In genomic region chr11:118573569-118573968, GRCm38 (mm10) we compare ENCODE assay signal across 8 mouse cellular contexts.
A peak's percentile ranks its signal among the peaks of the same experiment; 100 is the strongest.
DNase-seq lines count a peak whose midpoint lies in the region; ATAC-seq and TF ChIP-seq lines count a peak whose summit lies in the region.

No protein-coding gene starts in this region.

- intact Hi-C loops in left cerebral cortex, postnatal 4 days (cut with DNase I): loop anchor here (10.0 kb wide), 1 partner anchor 401 kb away; no protein-coding TSS in a partner anchor

- no peaks in the 10 kb centered on the region for H3K4me1 ChIP-seq in lung, adult 2 months (ENCODE audit: control insufficient read depth, insufficient read depth, low read length)

- DNase-seq in lung, adult 2 months: peak; percentile 28
- no peak for DNase-seq in lung, postnatal 25 days (ENCODE audit: low spot score)
- DNase-seq in T-cell, adult 2 months (ENCODE audit: low spot score): peak; percentile 5
- peak; percentile 76 for DNase-seq in cerebellum, adult 9-10 months
- peak; percentile 58 for DNase-seq in forelimb bud, embryonic 11.5 days (ENCODE audit: low read depth, low spot score)
- peak; percentile 85 for DNase-seq in left cerebral cortex, postnatal 4 days
- peak; percentile 87 for DNase-seq in retina, embryonic 14.5 days (ENCODE audit: low spot score)

- no peak overlapping the region for H3K4me3 ChIP-seq in lung, adult 2 months (replicated peaks; ENCODE audit: extremely low read depth, low read depth, low read length)

- TF ChIP-seq POLR2A in lung, adult 2 months (IDR thresholded peaks at IDR 0.05; ENCODE audit: borderline replicate concordance, extremely low read depth, low read depth, low read length): no peak

- no peak; the same call in 1 of the 2 replicates for ATAC-seq in granulocyte monocyte progenitor cell, adult 5-6 weeks (replicated peaks; ENCODE audit: poor library complexity, severe bottlenecking)

- 0% methylated on average over 3 of the region's 3 CpGs for WGBS in lung, adult 2 months

- TF ChIP-seq CTCF in lung, adult 2 months (IDR thresholded peaks at IDR 0.05; ENCODE audit: insufficient read depth, low read length): peak; percentile 48; the same call in 1 of the 2 replicates
